Mouse (Mus musculus) C2C12 (cell line): ENCODE results near the gene Clpp. TPM values are rescaled to one million over a fixed set of nuclear protein-coding genes. Genes with fewer than 3 reads are reported as not detected.

Source experiments
- H3K27me3 ChIP-seq: one replicate; pipeline ENCODE4 v1.6.1; 2011; ENCODE audit not compliant: control insufficient read depth, insufficient read depth, insufficient read length
- H3K36me3 ChIP-seq: one replicate; pipeline ENCODE4 v1.6.1; 2011; ENCODE audit not compliant: control insufficient read depth, insufficient read depth
- H3K4me3 ChIP-seq: one replicate; pipeline ENCODE4 v1.5.1; 2011; ENCODE audit warnings: mild to moderate bottlenecking, control low read depth; ENCODE audit not compliant: poor library complexity, insufficient read depth, severe bottlenecking
- H3K79me2 ChIP-seq: one replicate; pipeline ENCODE4 v1.6.1; 2011; ENCODE audit not compliant: control insufficient read depth, insufficient read depth
- H3K79me3 ChIP-seq: one replicate; pipeline ENCODE4 v1.6.1; 2011; ENCODE audit warnings: low read depth, control low read depth
- H3ac ChIP-seq: one replicate; pipeline ENCODE3; 2011; ENCODE audit warnings: low read depth; ENCODE audit not compliant: control insufficient read depth, insufficient read length
- CEBPB ChIP-seq: IDR thresholded peaks from one replicate; pipeline ENCODE4 v1.6.1; 2011; ENCODE audit warnings: low read depth, mild to moderate bottlenecking, control low read depth, moderate library complexity
- CTCF ChIP-seq: IDR thresholded peaks from one replicate; pipeline ENCODE4 v1.5.1; 2011; ENCODE audit not compliant: control insufficient read depth, insufficient read depth, insufficient read length
- FOSL1 ChIP-seq: IDR thresholded peaks from one replicate; pipeline ENCODE4 v1.8.0; 2011; ENCODE audit warnings: mild to moderate bottlenecking, low read length; ENCODE audit not compliant: poor library complexity, insufficient read depth, severe bottlenecking
- MAX ChIP-seq: IDR thresholded peaks from one replicate; pipeline ENCODE4 v1.6.1; 2011; ENCODE audit warnings: mild to moderate bottlenecking, control low read depth
- MYOD1 ChIP-seq: IDR thresholded peaks from one replicate; pipeline ENCODE4 v1.6.1; 2011; ENCODE audit warnings: low read depth; ENCODE audit not compliant: control insufficient read depth, insufficient read length
- MYOG ChIP-seq: IDR thresholded peaks from one replicate; pipeline ENCODE4 v1.6.1; 2011; ENCODE audit not compliant: control insufficient read depth, insufficient read length; ENCODE audit errors: extremely low read depth
- USF1 ChIP-seq: IDR thresholded peaks from one replicate; pipeline ENCODE4 v1.6.1; 2011; ENCODE audit warnings: low read depth, mild to moderate bottlenecking, control low read depth, moderate library complexity
- long read RNA-seq, 2 experiments: library from polyadenylated mRNA; unstranded; transcript quantifications; one replicate each; pipeline ENCODE4 v2.0.0; 2019 to 2020
- polyA plus RNA-seq: library from polyadenylated mRNA; unstranded; fragments of >200 nt; fragmentation: generic; extraction: Trizol; gene quantifications from one replicate; pipeline ENCODE4 v1.2.1, GENCODE M21; 2012; ENCODE audit warnings: missing spikeins

Gene Clpp
- 153 TPM for polyA plus RNA-seq
- long read RNA-seq, experiment 1, transcript Clpp-201 (6 exons, 983 nt): major isoform, 67 of 79 reads
- long read RNA-seq, experiment 1, partial matches to known transcripts: 11 of 79 reads
- long read RNA-seq, experiment 1, other reads (novel, unspliced or antisense): 0 of 79 reads
- long read RNA-seq, experiment 2, transcript Clpp-201 (6 exons, 983 nt): major isoform, 46 of 50 reads
- long read RNA-seq, experiment 2, partial matches to known transcripts: 0 of 50 reads
- long read RNA-seq, experiment 2, other reads (novel, unspliced or antisense): 4 of 50 reads

- Histone ChIP-seq H3K27me3 (no peaks in the 10 kb centered on the region), H3K4me3 (peak within 1 kb of the TSS; percentile 76), H3K36me3 (peaks cover 32% of the 10 kb centered on the region), H3K79me2 (peaks cover 28% of the 10 kb centered on the region), H3ac (peak within 1 kb of the TSS; percentile 81), H3K79me3 (peaks cover 19% of the 10 kb centered on the region)
- TF ChIP-seq MYOG (no peak), MAX (no peak), USF1 (peak; percentile 22)
Measured at GRCm38 (mm10) chr17:56990115-56990746, at the start of gene Clpp. Gene Clpp (plus strand): TSS chr17:56990305.

- H3K79me3 ChIP-seq: no peaks in the 10 kb centered on the region
- H3K27me3 ChIP-seq: peaks cover 11% of the 10 kb centered on the region
- H3K4me3 ChIP-seq: no peak overlapping the region
- no peaks in the 10 kb centered on the region for H3K79me2 ChIP-seq
- H3ac ChIP-seq: no peak overlapping the region
- H3K36me3 ChIP-seq: no peaks in the 10 kb centered on the region
- TF ChIP-seq MYOG (no peak), FOSL1 (no peak), CTCF (peak; percentile 55), MYOD1 (no peak)
Measured at GRCm38 (mm10) chr17:56950915-56951314, 39.2 kb upstream of the Clpp start.

- no peaks in the 10 kb centered on the region for H3K36me3 ChIP-seq
- TF ChIP-seq MAX (no peak), CTCF (no peak), FOSL1 (no peak)
- H3K4me3 ChIP-seq: no peak overlapping the region
- no peaks in the 10 kb centered on the region for H3K79me2 ChIP-seq
- H3K79me3 ChIP-seq: no peaks in the 10 kb centered on the region
- H3ac ChIP-seq: no peak overlapping the region
- H3K27me3 ChIP-seq: peaks cover 11% of the 10 kb centered on the region
Measured at GRCm38 (mm10) chr17:56952639-56953038, 37.5 kb upstream of the Clpp start.

DNA sequence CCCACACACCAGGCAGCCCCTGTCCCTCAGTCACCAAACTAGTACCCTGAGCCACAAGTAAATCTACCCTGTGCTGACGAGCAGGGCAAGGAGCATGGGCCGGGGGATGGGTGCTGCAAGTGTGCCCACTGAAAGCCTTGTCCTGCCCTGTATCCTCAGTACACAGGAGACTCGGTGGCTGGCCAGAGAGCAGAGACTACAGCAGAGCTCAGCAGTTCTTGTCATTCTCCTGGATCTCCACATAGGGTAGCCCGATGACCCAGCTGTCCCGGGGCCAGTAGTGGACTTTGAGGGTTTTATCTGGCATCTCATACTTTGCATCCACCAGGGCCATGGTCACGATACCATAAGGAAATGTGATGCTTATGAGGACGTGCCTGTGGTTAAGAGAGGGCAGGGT, 35.2 kb upstream of the Clpp start:
- Histone ChIP-seq H3K4me3 (no peak overlapping the region), H3ac (no peak overlapping the region), H3K27me3 (peaks cover 11% of the 10 kb centered on the region), H3K79me2 (no peaks in the 10 kb centered on the region), H3K79me3 (no peaks in the 10 kb centered on the region), H3K36me3 (no peaks in the 10 kb centered on the region)
- no peak for TF ChIP-seq USF1
- no peak for TF ChIP-seq MAX
- no peak for TF ChIP-seq FOSL1

- TF ChIP-seq MYOD1: no peak
- no peak for TF ChIP-seq FOSL1
- no peak for TF ChIP-seq CEBPB
- no peak for TF ChIP-seq MYOG
- TF ChIP-seq USF1: no peak
- TF ChIP-seq MAX: no peak
- no peak for TF ChIP-seq CTCF
- no peak overlapping the region for H3K4me3 ChIP-seq
- H3K79me2 ChIP-seq: no peaks in the 10 kb centered on the region
- no peak overlapping the region for H3ac ChIP-seq
- peaks cover 10% of the 10 kb centered on the region for H3K27me3 ChIP-seq
- no peaks in the 10 kb centered on the region for H3K36me3 ChIP-seq
- H3K79me3 ChIP-seq: no peaks in the 10 kb centered on the region
Measured at GRCm38 (mm10) chr17:56957763-56958429, 32.2 kb upstream of the Clpp start.

- Histone ChIP-seq H3K27me3 (peaks cover 12% of the 10 kb centered on the region), H3K4me3 (no peak overlapping the region), H3K79me3 (no peaks in the 10 kb centered on the region), H3ac (no peak overlapping the region), H3K36me3 (no peaks in the 10 kb centered on the region), H3K79me2 (no peaks in the 10 kb centered on the region)
- TF ChIP-seq MYOD1 (no peak), MAX (no peak), CTCF (no peak), USF1 (no peak), CEBPB (no peak), FOSL1 (no peak), MYOG (no peak)
Measured at GRCm38 (mm10) chr17:56958667-56959066, 31.4 kb upstream of the Clpp start.
